Mouse (Mus musculus): ENCODE measurements around the gene Cdan1. TPM values are rescaled to one million over a fixed set of nuclear protein-coding genes. Genes with fewer than 3 reads are reported as not detected.

Gene Cdan1
- polyA plus RNA-seq, 1 experiment from 2014 or later: 6.5 TPM

- Histone ChIP-seq H3K36me3 (ENCODE audit: control insufficient read depth, insufficient read depth, low read length) (peaks cover 5% of the 10 kb centered on the region; the same call in 1 of the 2 replicates), H3K9ac (ENCODE audit: low read length) (no peak overlapping the region), H3K27me3 (ENCODE audit: control insufficient read depth, insufficient read depth, low read depth, low read length) (no peaks in the 10 kb centered on the region), H3K4me1 (replicated peaks; ENCODE audit: control insufficient read depth, insufficient read depth, low read length) (no peaks in the 10 kb centered on the region), H3K4me3 (ENCODE audit: low read length) (no peak overlapping the region), H3K9me3 (ENCODE audit: control insufficient read depth, low read length) (no peaks in the 10 kb centered on the region), H3K4me2 (ENCODE audit: low read depth, low read length) (no peak overlapping the region), H3K27ac (ENCODE audit: low read length) (no peak overlapping the region)
- WGBS: 80% methylated on average over 3 of the region's 3 CpGs
- no peak for ATAC-seq (ENCODE audit: low read depth)
Measured at GRCm38 (mm10) chr2:120858131-120858530, 8.2 kb upstream of the Cdan1 start.

GRCm38 (mm10) chr2:120853151-120853550 lies 3.2 kb upstream of the Cdan1 start:
- Histone ChIP-seq H3K27me3 (ENCODE audit: control insufficient read depth, insufficient read depth, low read depth, low read length) (no peaks in the 10 kb centered on the region), H3K4me1 (replicated peaks; ENCODE audit: control insufficient read depth, insufficient read depth, low read length) (peaks cover 4% of the 10 kb centered on the region), H3K4me3 (ENCODE audit: low read length) (no peak overlapping the region), H3K27ac (ENCODE audit: low read length) (no peak overlapping the region), H3K9me3 (ENCODE audit: control insufficient read depth, low read length) (no peaks in the 10 kb centered on the region), H3K36me3 (ENCODE audit: control insufficient read depth, insufficient read depth, low read length) (no peaks in the 10 kb centered on the region), H3K9ac (ENCODE audit: low read length) (no peak overlapping the region), H3K4me2 (ENCODE audit: low read depth, low read length) (no peak overlapping the region)
- WGBS: 56% methylated on average over 3 of the region's 3 CpGs
- no peak for ATAC-seq (ENCODE audit: low read depth)

- ATAC-seq (ENCODE audit: low read depth): no peak
- no peak overlapping the region for H3K4me2 ChIP-seq (ENCODE audit: low read depth, low read length)
- 24% methylated on average over 1 of the region's 1 CpGs for WGBS
- no peak overlapping the region for H3K27ac ChIP-seq (ENCODE audit: low read length)
- no peaks in the 10 kb centered on the region for H3K9me3 ChIP-seq (ENCODE audit: control insufficient read depth, low read length)
- H3K4me1 ChIP-seq (replicated peaks; ENCODE audit: control insufficient read depth, insufficient read depth, low read length): peaks cover 4% of the 10 kb centered on the region
- no peak overlapping the region for H3K4me3 ChIP-seq (ENCODE audit: low read length)
- H3K36me3 ChIP-seq (ENCODE audit: control insufficient read depth, insufficient read depth, low read length): no peaks in the 10 kb centered on the region
- no peak overlapping the region for H3K9ac ChIP-seq (ENCODE audit: low read length)
- H3K27me3 ChIP-seq (ENCODE audit: control insufficient read depth, insufficient read depth, low read depth, low read length): no peaks in the 10 kb centered on the region
Measured at GRCm38 (mm10) chr2:120852626-120853025, 2.7 kb upstream of the Cdan1 start.

- Histone ChIP-seq H3K4me1 (replicated peaks; ENCODE audit: control insufficient read depth, insufficient read depth, low read length) (peaks cover 4% of the 10 kb centered on the region), H3K4me2 (ENCODE audit: low read depth, low read length) (peak within 1 kb of the TSS; percentile 66), H3K9ac (ENCODE audit: low read length) (peak within 1 kb of the TSS; percentile 79), H3K9me3 (ENCODE audit: control insufficient read depth, low read length) (no peaks in the 10 kb centered on the region), H3K36me3 (ENCODE audit: control insufficient read depth, insufficient read depth, low read length) (no peaks in the 10 kb centered on the region), H3K27ac (ENCODE audit: low read length) (no peak within 1 kb of the TSS), H3K27me3 (ENCODE audit: control insufficient read depth, insufficient read depth, low read depth, low read length) (no peaks in the 10 kb centered on the region), H3K4me3 (ENCODE audit: low read length) (peak within 1 kb of the TSS; percentile 92)
- peak; percentile 100 for ATAC-seq (ENCODE audit: low read depth)
- under 1% methylated on average over 38 of the region's 39 CpGs for WGBS
Measured at GRCm38 (mm10) chr2:120850424-120851082, 625 bp upstream of the Cdan1 start, which contains the start of gene Ttbk2. Gene Ttbk2 (minus strand): TSS chr2:120850604.

GRCm38 (mm10) chr2:120845280-120845679 lies 4.6 kb downstream of the Cdan1 start:
- Histone ChIP-seq H3K27me3 (ENCODE audit: control insufficient read depth, insufficient read depth, low read depth, low read length) (no peaks in the 10 kb centered on the region), H3K4me1 (replicated peaks; ENCODE audit: control insufficient read depth, insufficient read depth, low read length) (peaks cover 4% of the 10 kb centered on the region), H3K27ac (ENCODE audit: low read length) (no peak overlapping the region), H3K9ac (ENCODE audit: low read length) (no peak overlapping the region), H3K4me2 (ENCODE audit: low read depth, low read length) (no peak overlapping the region), H3K9me3 (ENCODE audit: control insufficient read depth, low read length) (no peaks in the 10 kb centered on the region), H3K4me3 (ENCODE audit: low read length) (no peak overlapping the region), H3K36me3 (ENCODE audit: control insufficient read depth, insufficient read depth, low read length) (no peaks in the 10 kb centered on the region)
- ATAC-seq (ENCODE audit: low read depth): no peak
- 100% methylated on average over 1 of the region's 1 CpGs for WGBS

GRCm38 (mm10) chr2:120843990-120844389 lies 5.9 kb downstream of the Cdan1 start:
- H3K27ac ChIP-seq (ENCODE audit: low read length): no peak overlapping the region
- H3K4me3 ChIP-seq (ENCODE audit: low read length): no peak overlapping the region
- H3K9ac ChIP-seq (ENCODE audit: low read length): no peak overlapping the region
- H3K4me2 ChIP-seq (ENCODE audit: low read depth, low read length): no peak overlapping the region
- H3K9me3 ChIP-seq (ENCODE audit: control insufficient read depth, low read length): no peaks in the 10 kb centered on the region
- H3K4me1 ChIP-seq (replicated peaks; ENCODE audit: control insufficient read depth, insufficient read depth, low read length): no peaks in the 10 kb centered on the region; the same call in 1 of the 2 replicates
- no peaks in the 10 kb centered on the region for H3K36me3 ChIP-seq (ENCODE audit: control insufficient read depth, insufficient read depth, low read length)
- H3K27me3 ChIP-seq (ENCODE audit: control insufficient read depth, insufficient read depth, low read depth, low read length): no peaks in the 10 kb centered on the region
- ATAC-seq (ENCODE audit: low read depth): no peak
- WGBS: 69% methylated on average over 4 of the region's 4 CpGs

GRCm38 (mm10) chr2:120841211-120841610 lies 8.7 kb downstream of the Cdan1 start:
- H3K9me3 ChIP-seq (ENCODE audit: control insufficient read depth, low read length): no peaks in the 10 kb centered on the region; the same call in 1 of the 2 replicates
- no peak overlapping the region for H3K9ac ChIP-seq (ENCODE audit: low read length)
- no peaks in the 10 kb centered on the region for H3K4me1 ChIP-seq (replicated peaks; ENCODE audit: control insufficient read depth, insufficient read depth, low read length)
- H3K36me3 ChIP-seq (ENCODE audit: control insufficient read depth, insufficient read depth, low read length): no peaks in the 10 kb centered on the region
- no peak for ATAC-seq (ENCODE audit: low read depth)
- 84% methylated on average over 1 of the region's 1 CpGs for WGBS
- H3K27ac ChIP-seq (ENCODE audit: low read length): no peak overlapping the region
- H3K27me3 ChIP-seq (ENCODE audit: control insufficient read depth, insufficient read depth, low read depth, low read length): no peaks in the 10 kb centered on the region
- H3K4me2 ChIP-seq (ENCODE audit: low read depth, low read length): no peak overlapping the region
- no peak overlapping the region for H3K4me3 ChIP-seq (ENCODE audit: low read length)

- H3K4me2 ChIP-seq (ENCODE audit: low read depth, low read length): no peak overlapping the region
- H3K36me3 ChIP-seq (ENCODE audit: control insufficient read depth, insufficient read depth, low read length): no peaks in the 10 kb centered on the region
- no peak overlapping the region for H3K4me3 ChIP-seq (ENCODE audit: low read length)
- no peaks in the 10 kb centered on the region for H3K4me1 ChIP-seq (replicated peaks; ENCODE audit: control insufficient read depth, insufficient read depth, low read length)
- ATAC-seq (ENCODE audit: low read depth): no peak
- H3K27ac ChIP-seq (ENCODE audit: low read length): no peak overlapping the region
- H3K9ac ChIP-seq (ENCODE audit: low read length): no peak overlapping the region
- no peaks in the 10 kb centered on the region; the same call in 1 of the 2 replicates for H3K9me3 ChIP-seq (ENCODE audit: control insufficient read depth, low read length)
- no peaks in the 10 kb centered on the region for H3K27me3 ChIP-seq (ENCODE audit: control insufficient read depth, insufficient read depth, low read depth, low read length)
- WGBS: 96% methylated on average over 4 of the region's 4 CpGs
Measured at GRCm38 (mm10) chr2:120835167-120835566, 14.8 kb downstream of the Cdan1 start.

GRCm38 (mm10) chr2:120826936-120827638 lies 22.8 kb downstream of the Cdan1 start:
- 29% methylated on average over 1 of the region's 1 CpGs for WGBS
- no peak for ATAC-seq (ENCODE audit: low read depth)
- no peak overlapping the region for H3K4me2 ChIP-seq (ENCODE audit: low read depth, low read length)
- no peaks in the 10 kb centered on the region for H3K36me3 ChIP-seq (ENCODE audit: control insufficient read depth, insufficient read depth, low read length)
- no peaks in the 10 kb centered on the region for H3K27me3 ChIP-seq (ENCODE audit: control insufficient read depth, insufficient read depth, low read depth, low read length)
- no peak overlapping the region for H3K4me3 ChIP-seq (ENCODE audit: low read length)
- no peak overlapping the region for H3K27ac ChIP-seq (ENCODE audit: low read length)
- H3K9me3 ChIP-seq (ENCODE audit: control insufficient read depth, low read length): no peaks in the 10 kb centered on the region
- H3K9ac ChIP-seq (ENCODE audit: low read length): no peak overlapping the region
- no peaks in the 10 kb centered on the region for H3K4me1 ChIP-seq (replicated peaks; ENCODE audit: control insufficient read depth, insufficient read depth, low read length)

Measured in lung, embryonic 16.5 days (tissue).